In genomic region chr4:82528978-82529377, GRCm38 (mm10) we compare ENCODE assay signal across 27 mouse cellular contexts.
DNase-seq lines count a peak whose midpoint lies in the region; ATAC-seq and TF ChIP-seq lines count a peak whose summit lies in the region.
"Had no signal": no experiment of that assay in that cellular context is flagged by ENCODE, and none has a peak within 500 bp of the region (broad histone marks: within the 10 kb centered on the region; RNA-seq: fewer than 3 reads in every experiment).

No protein-coding gene starts in this region.

- peaks cover 54% of the 10 kb centered on the region for H3K4me1 ChIP-seq in forebrain, embryonic 13.5 days
- H3K4me1 ChIP-seq in forebrain, embryonic 10.5 days: peaks cover 35% of the 10 kb centered on the region
- peaks cover 49% of the 10 kb centered on the region for H3K4me1 ChIP-seq in forebrain, embryonic 15.5 days
- H3K4me1 ChIP-seq in forebrain, embryonic 11.5 days (replicated peaks; ENCODE audit: control insufficient read depth, insufficient read depth, low read length): peaks cover 9% of the 10 kb centered on the region

- H3K27ac ChIP-seq in forebrain, embryonic 13.5 days: peak overlapping the region; percentile 62
- H3K27ac ChIP-seq in forebrain, embryonic 10.5 days: no peak overlapping the region
- H3K27ac ChIP-seq in forebrain, embryonic 15.5 days (replicated peaks): peak overlapping the region; percentile 79
- H3K27ac ChIP-seq in forebrain, embryonic 11.5 days (ENCODE audit: low read depth, low read length): no peak overlapping the region
- H3K27ac ChIP-seq in gastrocnemius, adult 2 months: peak overlapping the region; percentile 16; the same call in 1 of the 2 replicates
- H3K27ac ChIP-seq in layer of hippocampus, adult 2 months: peak overlapping the region; percentile 28
- H3K27ac ChIP-seq: embryonic facial prominence, embryonic 13.5 days; embryonic facial prominence, embryonic 15.5 days had no signal

- no peaks in the 10 kb centered on the region for H3K36me3 ChIP-seq in forebrain, embryonic 13.5 days (ENCODE audit: poor library complexity, severe bottlenecking)
- H3K36me3 ChIP-seq in forebrain, embryonic 10.5 days (replicated peaks): no peaks in the 10 kb centered on the region
- H3K36me3 ChIP-seq in forebrain, embryonic 15.5 days: no peaks in the 10 kb centered on the region
- no peaks in the 10 kb centered on the region for H3K36me3 ChIP-seq in forebrain, embryonic 11.5 days (ENCODE audit: control insufficient read depth, insufficient read depth, low read length)
- H3K36me3 ChIP-seq: embryonic facial prominence, embryonic 13.5 days; embryonic facial prominence, embryonic 15.5 days; G1E had no signal

- no peak for DNase-seq in forebrain, embryonic 10.5 days (ENCODE audit: extremely low spot score, low spot score)
- DNase-seq in forebrain, embryonic 11.5 days (ENCODE audit: low spot score): no peak
- no peak for DNase-seq in gastrocnemius, adult 2 months
- no peak for DNase-seq in gastrocnemius, postnatal 14 days
- DNase-seq in layer of hippocampus, adult 2 months (ENCODE audit: low spot score in 2 of 2): no peak
- DNase-seq in layer of hippocampus, postnatal 10 days (ENCODE audit: low spot score in 2 of 2): no peak
- DNase-seq: adrenal gland, adult 8-10 months; adrenal gland, postnatal 14 days; adrenal gland, postnatal 36 days; B cell, adult 2 months; cerebellum, adult 11 months; cerebellum, adult 18-20 months; cerebellum, adult 8-10 months; cerebellum, adult 9-11 months; cerebellum, postnatal 14 days; cerebellum, postnatal 36 days; embryo, embryonic 11 days had no signal

- H3K4me3 ChIP-seq in forebrain, embryonic 13.5 days: no peak overlapping the region
- H3K4me3 ChIP-seq in forebrain, embryonic 10.5 days: no peak overlapping the region
- H3K4me3 ChIP-seq in forebrain, embryonic 15.5 days: no peak overlapping the region
- H3K4me3 ChIP-seq in forebrain, embryonic 11.5 days (ENCODE audit: low read depth, low read length): no peak overlapping the region
- H3K4me3 ChIP-seq in gastrocnemius, adult 2 months: no peak overlapping the region
- no peak overlapping the region for H3K4me3 ChIP-seq in layer of hippocampus, adult 2 months
- H3K4me3 ChIP-seq: embryonic facial prominence, embryonic 13.5 days; embryonic facial prominence, embryonic 15.5 days; erythroblast, embryonic 14.5 days had no signal

- H3K9ac ChIP-seq in forebrain, embryonic 13.5 days: no peak overlapping the region
- H3K9ac ChIP-seq in forebrain, embryonic 15.5 days (replicated peaks): no peak overlapping the region
- no peak overlapping the region for H3K9ac ChIP-seq in forebrain, embryonic 11.5 days (ENCODE audit: low read length)
- H3K9ac ChIP-seq: embryonic facial prominence, embryonic 13.5 days; embryonic facial prominence, embryonic 15.5 days had no signal

- no peak for ATAC-seq in forebrain, embryonic 13.5 days
- no peak for ATAC-seq in forebrain, embryonic 15.5 days (replicated peaks)
- ATAC-seq in forebrain, embryonic 11.5 days (replicated peaks; ENCODE audit: low FRiP score): no peak
- ATAC-seq: activated CD4-positive, CD25-positive, alpha-beta regulatory T cell, adult 4 months; CD4-positive, CD25-positive, alpha-beta regulatory T cell, adult 4 months; Patski had no signal

- H3K9me3 ChIP-seq in forebrain, embryonic 13.5 days (replicated peaks): no peaks in the 10 kb centered on the region
- H3K9me3 ChIP-seq in forebrain, embryonic 10.5 days: no peaks in the 10 kb centered on the region
- no peaks in the 10 kb centered on the region for H3K9me3 ChIP-seq in forebrain, embryonic 15.5 days
- H3K9me3 ChIP-seq in forebrain, embryonic 11.5 days (ENCODE audit: control insufficient read depth, low read length): no peaks in the 10 kb centered on the region; the same call in 1 of the 2 replicates
- H3K9me3 ChIP-seq: embryonic facial prominence, embryonic 13.5 days; embryonic facial prominence, embryonic 15.5 days had no signal

- no peak overlapping the region for H3K4me2 ChIP-seq in forebrain, embryonic 13.5 days
- H3K4me2 ChIP-seq in forebrain, embryonic 15.5 days (replicated peaks): no peak overlapping the region
- H3K4me2 ChIP-seq in forebrain, embryonic 11.5 days (ENCODE audit: low read depth, low read length, severe bottlenecking): no peak overlapping the region
- H3K4me2 ChIP-seq: embryonic facial prominence, embryonic 13.5 days; embryonic facial prominence, embryonic 15.5 days had no signal

- TF ChIP-seq CTCF in gastrocnemius, adult 2 months (IDR thresholded peaks at IDR 0.05): no peak
- TF ChIP-seq CTCF in layer of hippocampus, adult 2 months (conservative IDR thresholded peaks at IDR 0.05): no peak

- intact Hi-C loops in gastrocnemius, adult 2 months (cut with DNase I): no loop called here
- intact Hi-C loops in gastrocnemius, postnatal 14 days (cut with DNase I; ENCODE audit: low total_unique reads): no loop called here

- no peaks in the 10 kb centered on the region for H3K27me3 ChIP-seq in forebrain, embryonic 13.5 days
- H3K27me3 ChIP-seq in forebrain, embryonic 10.5 days (ENCODE audit: poor library complexity, severe bottlenecking): peaks cover 36% of the 10 kb centered on the region
- no peaks in the 10 kb centered on the region for H3K27me3 ChIP-seq in forebrain, embryonic 15.5 days
- H3K27me3 ChIP-seq in forebrain, embryonic 11.5 days (ENCODE audit: control insufficient read depth, insufficient read depth, low read length): no peaks in the 10 kb centered on the region; the same call in 1 of the 2 replicates
- H3K27me3 ChIP-seq: CH12.LX; embryonic facial prominence, embryonic 13.5 days; embryonic facial prominence, embryonic 15.5 days; Patski had no signal

- WGBS in forebrain, embryonic 13.5 days: 44% methylated on average over 2 of the region's 2 CpGs
- WGBS in forebrain, embryonic 10.5 days: 79% methylated on average over 2 of the region's 2 CpGs
- WGBS in forebrain, embryonic 15.5 days: 41% methylated on average over 2 of the region's 2 CpGs
- 65% methylated on average over 2 of the region's 2 CpGs for WGBS in forebrain, embryonic 11.5 days

Comparison
In these comparisons a context has a peak if more than half of its experiments do, and no peak if none do; other contexts are left out.
1. H3K27ac ChIP-seq: peak in forebrain, embryonic 13.5 days (single experiment), forebrain, embryonic 15.5 days (single experiment), gastrocnemius, adult 2 months (single experiment) and layer of hippocampus, adult 2 months (single experiment); none in forebrain, embryonic 10.5 days (single experiment) and forebrain, embryonic 11.5 days (single experiment).